Mouse (Mus musculus) lung, embryonic 15.5 days (tissue): ENCODE data around the gene Scfd2. TPM values are rescaled to one million over a fixed set of nuclear protein-coding genes. Genes with fewer than 3 reads are reported as not detected.

Source experiments
- ATAC-seq: fragments of 200-750 bp; cut with Nextera tagmentation; 2 replicates; pipeline ENCODE4 v1.8.0; 2017; ENCODE audit warnings: moderate number of reproducible peaks, borderline replicate concordance; ENCODE audit not compliant: low FRiP score, low TSS enrichment; ENCODE audit errors: extremely low read depth
- H3K27ac ChIP-seq: fragments of 300-500 bp; sonication (generic); 2 replicates; pipeline ENCODE4 v1.5.1; 2015; ENCODE audit warnings: moderate library complexity, mild to moderate bottlenecking, inconsistent platforms
- H3K27me3 ChIP-seq: fragments of 300-500 bp; sonication (generic); 2 replicates; pipeline ENCODE4 v1.6.1; 2015; ENCODE audit warnings: inconsistent platforms
- H3K36me3 ChIP-seq: fragments of 300-500 bp; sonication (generic); 2 replicates; pipeline ENCODE4 v1.6.1; 2015; ENCODE audit warnings: inconsistent platforms
- H3K4me1 ChIP-seq: fragments of 300-500 bp; sonication (generic); 2 replicates; pipeline ENCODE4 v1.6.1; 2015; ENCODE audit warnings: inconsistent platforms
- H3K4me2 ChIP-seq: fragments of 300-500 bp; sonication (generic); 2 replicates; pipeline ENCODE4 v1.6.1; 2015; ENCODE audit warnings: inconsistent platforms, mild to moderate bottlenecking, moderate library complexity
- H3K4me3 ChIP-seq: fragments of 300-500 bp; sonication (generic); 2 replicates; pipeline ENCODE4 v1.5.1; 2015; ENCODE audit warnings: mild to moderate bottlenecking, inconsistent platforms
- H3K9ac ChIP-seq: fragments of 300-500 bp; sonication (generic); 2 replicates; pipeline ENCODE4 v1.6.1; 2015; ENCODE audit warnings: inconsistent platforms
- H3K9me3 ChIP-seq: fragments of 300-500 bp; sonication (generic); 2 replicates; pipeline ENCODE4 v1.6.1; 2016; ENCODE audit warnings: inconsistent platforms
- WGBS: fragments of 180-500 bp; shearing (Covaris S2); methylation state at CpG from one replicate; pipeline ENCODE4 v1.1.7; 2015; 5-methylcytosine and 5-hydroxymethylcytosine counted together
- polyA plus RNA-seq: library from polyadenylated mRNA; unstranded; fragments of >200 nt; fragmentation: Nextera tagmentation; extraction: Ambion mirVana; gene quantifications from 2 replicates; pipeline ENCODE4 v1.2.1, GENCODE M21; 2015

Gene Scfd2
- polyA plus RNA-seq, 1 experiment from 2014 or later = 18.4 TPM

- Histone ChIP-seq H3K9ac (no peak overlapping the region), H3K27me3 (no peaks in the 10 kb centered on the region), H3K4me1 (no peaks in the 10 kb centered on the region), H3K27ac (no peak overlapping the region), H3K4me3 (no peak overlapping the region), H3K9me3 (no peaks in the 10 kb centered on the region), H3K36me3 (no peaks in the 10 kb centered on the region), H3K4me2 (no peak overlapping the region)
- no peak for ATAC-seq
- WGBS = 45% methylated on average over 5 of the region's 5 CpGs
These were observed 127.5 kb downstream of the Scfd2 start for GRCm38 (mm10) chr5:74404083-74404482.

- Histone ChIP-seq H3K4me3 (no peak overlapping the region), H3K9me3 (no peaks in the 10 kb centered on the region), H3K9ac (no peak overlapping the region), H3K27me3 (no peaks in the 10 kb centered on the region), H3K4me2 (no peak overlapping the region), H3K36me3 (no peaks in the 10 kb centered on the region), H3K27ac (no peak overlapping the region), H3K4me1 (no peaks in the 10 kb centered on the region)
- no peak for ATAC-seq
- WGBS = 57% methylated on average over 4 of the region's 4 CpGs
These were observed 128.9 kb downstream of the Scfd2 start for GRCm38 (mm10) chr5:74402626-74403025.

GRCm38 (mm10) chr5:74391806-74392205, 139.8 kb downstream of the Scfd2 start:
- Histone ChIP-seq H3K36me3 (no peaks in the 10 kb centered on the region), H3K9ac (no peak overlapping the region), H3K4me1 (peaks cover 14% of the 10 kb centered on the region), H3K27me3 (no peaks in the 10 kb centered on the region), H3K27ac (no peak overlapping the region), H3K4me2 (no peak overlapping the region), H3K9me3 (no peaks in the 10 kb centered on the region), H3K4me3 (no peak overlapping the region)
- 62% methylated on average over 2 of the region's 2 CpGs for WGBS
- ATAC-seq = no peak

GRCm38 (mm10) chr5:74391346-74391745, 140.2 kb downstream of the Scfd2 start:
- Histone ChIP-seq H3K4me1 (peaks cover 14% of the 10 kb centered on the region), H3K9me3 (no peaks in the 10 kb centered on the region), H3K9ac (no peak overlapping the region), H3K27me3 (no peaks in the 10 kb centered on the region), H3K36me3 (no peaks in the 10 kb centered on the region), H3K27ac (no peak overlapping the region), H3K4me3 (no peak overlapping the region), H3K4me2 (no peak overlapping the region)
- WGBS = 78% methylated on average over 5 of the region's 5 CpGs
- no peak for ATAC-seq

- Histone ChIP-seq H3K36me3 (no peaks in the 10 kb centered on the region), H3K4me2 (no peak overlapping the region), H3K27me3 (no peaks in the 10 kb centered on the region), H3K9ac (no peak overlapping the region), H3K4me3 (no peak overlapping the region), H3K4me1 (peaks cover 14% of the 10 kb centered on the region), H3K9me3 (no peaks in the 10 kb centered on the region), H3K27ac (0 out of 2 replicates have a peak overlapping the region, but pooled peaks have one; percentile 3)
- no peak for ATAC-seq
- 51% methylated on average over 2 of the region's 2 CpGs for WGBS
These were observed 142.7 kb downstream of the Scfd2 start for GRCm38 (mm10) chr5:74388849-74389248.

GRCm38 (mm10) chr5:74388101-74388500, 143.5 kb downstream of the Scfd2 start:
- no peaks in the 10 kb centered on the region for H3K27me3 ChIP-seq
- H3K4me2 ChIP-seq = no peak overlapping the region
- no peak for ATAC-seq
- H3K4me3 ChIP-seq = no peak overlapping the region
- H3K4me1 ChIP-seq = peaks cover 14% of the 10 kb centered on the region
- no peak overlapping the region for H3K9ac ChIP-seq
- 0 out of 2 replicates have a peak overlapping the region, but pooled peaks have one; percentile 3 for H3K27ac ChIP-seq
- no peaks in the 10 kb centered on the region for H3K9me3 ChIP-seq
- 47% methylated on average over 6 of the region's 6 CpGs for WGBS
- H3K36me3 ChIP-seq = no peaks in the 10 kb centered on the region

- Histone ChIP-seq H3K4me2 (no peak overlapping the region), H3K9ac (no peak overlapping the region), H3K27me3 (no peaks in the 10 kb centered on the region), H3K27ac (no peak overlapping the region), H3K9me3 (no peaks in the 10 kb centered on the region), H3K4me1 (peaks cover 14% of the 10 kb centered on the region), H3K4me3 (no peak overlapping the region), H3K36me3 (no peaks in the 10 kb centered on the region)
- 57% methylated on average over 1 of the region's 1 CpGs for WGBS
- ATAC-seq = no peak
These were observed 144.2 kb downstream of the Scfd2 start for GRCm38 (mm10) chr5:74387143-74387886.

- no peak overlapping the region for H3K27ac ChIP-seq
- 21% methylated on average over 5 of the region's 5 CpGs for WGBS
These were observed 151.5 kb downstream of the Scfd2 start for GRCm38 (mm10) chr5:74380045-74380444.

GRCm38 (mm10) chr5:74366710-74367101, 164.9 kb downstream of the Scfd2 start:
- WGBS = 66% methylated on average over 9 of the region's 9 CpGs
- H3K9ac ChIP-seq = no peak overlapping the region
- no peaks in the 10 kb centered on the region for H3K36me3 ChIP-seq
- no peak overlapping the region for H3K4me2 ChIP-seq
- no peak overlapping the region for H3K27ac ChIP-seq
- no peak for ATAC-seq
- H3K27me3 ChIP-seq = no peaks in the 10 kb centered on the region
- H3K4me1 ChIP-seq = peaks cover 11% of the 10 kb centered on the region
- no peaks in the 10 kb centered on the region for H3K9me3 ChIP-seq
- H3K4me3 ChIP-seq = no peak overlapping the region

More at GRCm38 (mm10) chr5:74380045-74380444, 151.5 kb downstream of the Scfd2 start:
- H3K9ac ChIP-seq = no peak overlapping the region
- no peak for ATAC-seq
- H3K9me3 ChIP-seq = no peaks in the 10 kb centered on the region
- 0 out of 2 replicates have a peak, but pooled peaks cover 4% of the 10 kb centered on the region for H3K4me1 ChIP-seq
- H3K27me3 ChIP-seq = no peaks in the 10 kb centered on the region
- no peaks in the 10 kb centered on the region for H3K36me3 ChIP-seq
- H3K4me3 ChIP-seq = no peak overlapping the region
- no peak overlapping the region for H3K4me2 ChIP-seq

- no peak overlapping the region for H3K27ac ChIP-seq
- no peaks in the 10 kb centered on the region for H3K27me3 ChIP-seq
- peaks cover 15% of the 10 kb centered on the region for H3K4me1 ChIP-seq
- ATAC-seq = no peak
- no peaks in the 10 kb centered on the region for H3K9me3 ChIP-seq
- 39% methylated on average over 4 of the region's 4 CpGs for WGBS
- H3K4me3 ChIP-seq = no peak overlapping the region
- H3K4me2 ChIP-seq = no peak overlapping the region
- no peak overlapping the region for H3K9ac ChIP-seq
- H3K36me3 ChIP-seq = no peaks in the 10 kb centered on the region
These were observed 165.4 kb downstream of the Scfd2 start for GRCm38 (mm10) chr5:74365984-74366709.

- Histone ChIP-seq H3K9me3 (no peaks in the 10 kb centered on the region), H3K4me3 (no peak overlapping the region), H3K36me3 (no peaks in the 10 kb centered on the region), H3K4me1 (peaks cover 15% of the 10 kb centered on the region), H3K27me3 (no peaks in the 10 kb centered on the region), H3K27ac (no peak overlapping the region), H3K4me2 (no peak overlapping the region), H3K9ac (no peak overlapping the region)
- no peak for ATAC-seq
- 33% methylated on average over 6 of the region's 6 CpGs for WGBS
These were observed 166.2 kb downstream of the Scfd2 start for GRCm38 (mm10) chr5:74365408-74365807.

GRCm38 (mm10) chr5:74363296-74363695, 168.3 kb downstream of the Scfd2 start:
- Histone ChIP-seq H3K27ac (no peak overlapping the region), H3K4me2 (no peak overlapping the region), H3K9ac (no peak overlapping the region), H3K27me3 (no peaks in the 10 kb centered on the region), H3K4me3 (no peak overlapping the region), H3K9me3 (no peaks in the 10 kb centered on the region), H3K36me3 (no peaks in the 10 kb centered on the region), H3K4me1 (peaks cover 15% of the 10 kb centered on the region)
- ATAC-seq = no peak
- 40% methylated on average over 1 of the region's 1 CpGs for WGBS
